Mouse (Mus musculus): ENCODE data around the gene Srrd.

DNA sequence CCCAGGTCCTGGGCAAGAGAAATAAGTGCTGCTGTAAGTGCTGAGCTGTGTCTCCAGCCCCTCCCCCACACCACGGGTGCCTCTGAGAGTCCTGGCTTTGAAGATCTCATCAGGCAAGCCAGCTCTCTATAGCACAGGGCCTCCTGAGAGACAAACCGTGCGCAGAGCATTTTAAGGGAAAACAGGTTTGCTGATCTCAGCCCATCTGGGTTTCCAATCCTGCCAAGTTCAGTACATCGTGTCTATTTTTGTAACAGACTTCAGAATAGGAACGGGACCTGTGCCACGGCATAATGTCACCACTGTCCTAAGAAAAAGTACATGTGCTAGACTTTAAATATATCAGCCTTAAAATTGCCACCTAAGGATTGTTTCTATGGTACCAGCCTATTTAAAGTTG is 21.9 kb downstream of the Srrd start:
- no peak for TF ChIP-seq CTCF (IDR thresholded peaks at IDR 0.05; ENCODE audit: low read depth)
- TF ChIP-seq EP300 (optimal IDR thresholded peaks at IDR 0.05), result no peak

Data from stomach, postnatal 0 days (tissue).